Mouse (Mus musculus) heart, postnatal 10 days (tissue): Measurements from ENCODE around the gene Fgfr2. TPM values are rescaled to one million over a fixed set of nuclear protein-coding genes. Genes with fewer than 3 reads are reported as not detected.
A peak's percentile ranks its signal among the peaks of the same experiment; 100 is the strongest.

Experiments
- DNase-seq, 2 experiments: peaks; one replicate each; pipeline ENCODE4 v3.0.0; 2021
- intact Hi-C: fragments of 180-260 bp; cut with DNase I; formaldehyde crosslinking; loops from one replicate; pipeline ENCODE4 v1.15.1; 2025
- total RNA-seq, 2 experiments: library from RNA; stranded (reverse); gene quantifications; 2 replicates each; pipeline ENCODE4 v1.2.3; 2021

Gene Fgfr2
- total RNA-seq, 2 experiments from 2014 or later, result 6.2 to 6.3 TPM

- intact Hi-C loops, result no loop called here
- no peak for DNase-seq
These were observed 503.6 kb downstream of the Fgfr2 start for GRCm38 (mm10) chr7:132619549-132619948.

GRCm38 (mm10) chr7:132617021-132617564, 506.1 kb downstream of the Fgfr2 start:
- DNase-seq, result no peak
- intact Hi-C loops, result no loop called here

GRCm38 (mm10) chr7:132616391-132616790, 506.8 kb downstream of the Fgfr2 start:
- DNase-seq, result no peak
- intact Hi-C loops, result no loop called here

- no peak for DNase-seq
- intact Hi-C loops, result no loop called here
These were observed 507.8 kb downstream of the Fgfr2 start for GRCm38 (mm10) chr7:132615346-132615745.

GRCm38 (mm10) chr7:132611530-132611929, 511.6 kb downstream of the Fgfr2 start:
- intact Hi-C loops, result no loop called here
- DNase-seq, result no peak

GRCm38 (mm10) chr7:132610468-132611318, 512.5 kb downstream of the Fgfr2 start, which contains the start of gene Lhpp:
Gene Lhpp, plus strand, starts transcription at chr7:132610638.
- DNase-seq, result peak; percentile 83 to 89
- intact Hi-C loops, result no loop called here

GRCm38 (mm10) chr7:132608316-132609020, 514.7 kb downstream of the Fgfr2 start:
- DNase-seq, result no peak
- intact Hi-C loops, result no loop called here

GRCm38 (mm10) chr7:132605689-132606088, 517.5 kb downstream of the Fgfr2 start:
- DNase-seq, result no peak
- intact Hi-C loops, result no loop called here

GRCm38 (mm10) chr7:132604720-132605119, 518.4 kb downstream of the Fgfr2 start:
- intact Hi-C loops, result no loop called here
- DNase-seq, result no peak

GRCm38 (mm10) chr7:132600926-132601325, 522.2 kb downstream of the Fgfr2 start:
- DNase-seq, result no peak
- intact Hi-C loops, result no loop called here

GRCm38 (mm10) chr7:132600026-132600425, 523.1 kb downstream of the Fgfr2 start:
- DNase-seq, result no peak
- intact Hi-C loops, result no loop called here

GRCm38 (mm10) chr7:132599071-132599975, 523.8 kb downstream of the Fgfr2 start, which contains the start of gene Nkx1-2:
Gene Nkx1-2, minus strand, starts transcription at chr7:132599637.
- no peak for DNase-seq
- intact Hi-C loops, result no loop called here

GRCm38 (mm10) chr7:132597251-132598041, 525.7 kb downstream of the Fgfr2 start:
- intact Hi-C loops, result no loop called here

GRCm38 (mm10) chr7:132596557-132597250, 526.4 kb downstream of the Fgfr2 start:
- intact Hi-C loops, result no loop called here
- DNase-seq, result no peak

More at GRCm38 (mm10) chr7:132597251-132598041, 525.7 kb downstream of the Fgfr2 start:
- peak in 1 of 2 experiments; percentile 34 for DNase-seq

- intact Hi-C loops, result no loop called here
- no peak for DNase-seq
These were observed 527.4 kb downstream of the Fgfr2 start for GRCm38 (mm10) chr7:132595787-132596186.

GRCm38 (mm10) chr7:132594325-132594724, 528.8 kb downstream of the Fgfr2 start:
- no peak for DNase-seq
- intact Hi-C loops, result no loop called here

GRCm38 (mm10) chr7:132593762-132594161, 529.4 kb downstream of the Fgfr2 start:
- intact Hi-C loops, result no loop called here
- DNase-seq, result no peak

- intact Hi-C loops, result no loop called here
- DNase-seq, result no peak
These were observed 533.5 kb downstream of the Fgfr2 start for GRCm38 (mm10) chr7:132589610-132590009.

- DNase-seq, result no peak
- intact Hi-C loops, result no loop called here
These were observed 536.0 kb downstream of the Fgfr2 start for GRCm38 (mm10) chr7:132587167-132587566.
